Mouse (Mus musculus) monocyte, adult 59 days (primary cell): ENCODE measurements around the gene Meiob. TPM values are rescaled to one million over a fixed set of nuclear protein-coding genes. Genes with fewer than 3 reads are reported as not detected.

Experiments
- total RNA-seq, 2 experiments: library from RNA; stranded (reverse); gene quantifications; one replicate each; pipeline ENCODE4 v1.2.4; 2023

Meiob gene
- total RNA-seq: not detected

GRCm38 (mm10) chr17:24803952-24804951 is at the start of gene Meiob:
Gene Meiob, plus strand, starts transcription at chr17:24804289.

DNA sequence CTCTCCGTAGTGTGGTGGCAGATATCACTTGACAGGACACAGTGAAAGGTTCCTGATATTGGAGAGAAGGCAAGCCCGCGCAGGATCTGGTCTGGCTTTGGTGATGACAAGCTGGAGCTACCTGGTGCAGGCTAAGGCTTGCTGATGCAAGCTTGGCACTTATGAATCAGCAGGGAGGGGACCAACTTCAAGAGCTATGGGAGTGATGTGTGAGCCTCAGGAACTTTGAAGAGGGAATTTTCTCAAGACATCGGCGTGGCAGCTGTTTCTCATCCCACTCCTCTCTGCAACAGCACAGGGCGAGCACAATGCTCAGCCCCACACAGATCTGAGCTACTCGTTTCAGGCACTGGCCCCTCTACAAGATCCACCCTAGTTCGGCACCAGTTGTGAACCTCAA is 35.8 kb downstream of the Meiob start, which contains the start of gene Hagh:
TSS of gene Hagh (plus strand) at position 302 of the 400 bp plus-strand sequence.

GRCm38 (mm10) chr17:24850065-24850772 is 46.1 kb downstream of the Meiob start, which contains the start of gene Fahd1:
Gene Fahd1, minus strand, starts transcription at chr17:24850364.

GRCm38 (mm10) chr17:24865776-24866175 is 61.7 kb downstream of the Meiob start, which contains the start of gene Igfals:
Gene Igfals, plus strand, starts transcription at chr17:24865997.

DNA sequence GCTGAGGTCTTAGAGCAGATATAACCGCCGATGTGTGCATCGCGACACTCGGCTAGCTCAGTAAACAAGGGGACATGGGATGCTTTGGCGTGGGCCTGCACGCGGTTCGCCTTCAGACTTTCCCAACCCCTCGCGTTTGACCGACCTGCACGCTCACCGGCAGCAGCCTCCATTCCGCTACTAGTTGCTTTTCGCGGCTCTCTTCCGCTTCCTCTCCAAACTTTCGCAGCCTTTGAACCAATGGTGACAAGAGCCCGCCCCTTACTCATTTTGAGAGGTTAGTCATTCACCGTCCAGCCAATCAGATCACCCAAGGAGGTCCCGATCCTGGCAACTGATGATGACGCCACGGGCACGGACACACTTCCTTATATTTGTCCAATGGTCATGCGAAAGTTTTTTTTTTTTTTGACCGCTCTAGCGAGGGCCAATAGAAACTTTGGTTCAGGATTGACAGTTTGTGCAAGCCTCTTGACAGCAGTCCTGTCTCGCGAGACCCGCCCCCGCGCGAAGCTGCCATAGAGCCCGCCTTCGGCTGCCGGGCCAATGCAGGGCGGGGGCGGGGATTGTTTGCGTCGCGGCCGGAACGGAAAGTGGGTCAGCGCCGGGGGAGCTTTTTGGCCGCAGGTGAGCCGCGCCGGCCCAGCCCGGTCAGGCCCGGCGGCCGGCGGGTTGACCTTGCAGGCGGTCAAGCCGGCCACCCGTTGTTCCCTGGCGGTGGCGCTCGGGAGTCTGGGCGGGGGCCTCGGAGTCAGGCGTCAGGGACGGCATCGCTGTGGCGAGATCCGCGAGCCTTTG is 82.2 kb downstream of the Meiob start, which contains the start of the genes Nubp2 and Spsb3:
TSS of gene Nubp2 (minus strand) at position 216 of the 798 bp plus-strand sequence.
TSS of gene Spsb3 (plus strand) at position 510 of the 798 bp plus-strand sequence.

Other genes with a start within 250 kb of the Meiob start
- gene Tsc2, start 171.7 kb upstream of the Meiob start, total RNA-seq: 10 to 100 TPM; 68.8 to 75.5 TPM
- 1 to 10 TPM; 1.7 to 2.5 TPM for gene Nthl1, start 171.6 kb upstream of the Meiob start, total RNA-seq
- gene Slc9a3r2, start 154.0 kb upstream of the Meiob start, total RNA-seq: 1 to 10 TPM; 2.1 to 2.9 TPM
- gene Npw, start 145.8 kb upstream of the Meiob start, total RNA-seq: not detected
- gene Zfp598, start 134.6 kb upstream of the Meiob start, total RNA-seq: 10 to 100 TPM; 46.6 to 48.8 TPM
- gene Syngr3, start 114.3 kb upstream of the Meiob start, total RNA-seq: not detected
- gene Gfer, start 108.1 kb upstream of the Meiob start, total RNA-seq: 10 to 100 TPM; 15.5 to 18.1 TPM
- 1 to 10 TPM; 3.4 to 5.3 TPM for gene Noxo1, start 108.1 kb upstream of the Meiob start, total RNA-seq
- 10 to 100 TPM; 16.1 to 22.1 TPM for gene Tbl3, start 96.6 kb upstream of the Meiob start, total RNA-seq
- gene Rnf151, start 86.2 kb upstream of the Meiob start, total RNA-seq: not detected
- 100 to 1,000 TPM; 714 to 754 TPM for gene Rps2, start 86.2 kb upstream of the Meiob start, total RNA-seq
- 100 to 1,000 TPM in 1 of 2 experiments, 10 to 100 TPM in 1; 70.4 to 102 TPM for gene Ndufb10, start 79.8 kb upstream of the Meiob start, total RNA-seq
- 1 to 10 TPM; 1.6 to 3.7 TPM for gene Rpl3l, start 76.5 kb upstream of the Meiob start, total RNA-seq
- gene Msrb1, start 67.6 kb upstream of the Meiob start, total RNA-seq: 100 to 1,000 TPM; 740 to 885 TPM
- not detected for gene Hs3st6, start 51.3 kb upstream of the Meiob start, total RNA-seq
- gene Hagh, start 35.9 kb downstream of the Meiob start, total RNA-seq: 10 to 100 TPM; 46.8 to 63.2 TPM
- 1 to 10 TPM; 2.6 TPM for gene Fahd1, start 46.1 kb downstream of the Meiob start, total RNA-seq
- 1 to 10 TPM in 1 of 2 experiments, under 1 TPM in 1; 0.84 to 1.5 TPM for gene Igfals, start 61.7 kb downstream of the Meiob start, total RNA-seq
- gene Nubp2, start 82.1 kb downstream of the Meiob start, total RNA-seq: 10 to 100 TPM; 60.0 to 60.2 TPM
- gene Spsb3, start 82.4 kb downstream of the Meiob start, total RNA-seq: 10 to 100 TPM; 26.4 to 26.5 TPM
- gene Eme2, start 90.8 kb downstream of the Meiob start, total RNA-seq: 10 to 100 TPM; 23.1 to 23.8 TPM
- gene Mrps34, start 90.8 kb downstream of the Meiob start, total RNA-seq: 10 to 100 TPM; 22.5 to 29.5 TPM
- 10 to 100 TPM; 23.7 to 24.7 TPM for gene Nme3, start 92.2 kb downstream of the Meiob start, total RNA-seq
- gene Mapk8ip3, start 132.7 kb downstream of the Meiob start, total RNA-seq: 100 to 1,000 TPM; 122 to 126 TPM
- 10 to 100 TPM; 21.5 to 28.3 TPM for gene Jpt2, start 156.4 kb downstream of the Meiob start, total RNA-seq
- 10 to 100 TPM; 32.5 to 47.2 TPM for gene Cramp1l, start 211.5 kb downstream of the Meiob start, total RNA-seq
- gene Ift140, start 211.8 kb downstream of the Meiob start, total RNA-seq: 10 to 100 TPM; 17.7 to 18.3 TPM